Mouse (Mus musculus): Measurements from ENCODE around the gene Sco2. TPM values are rescaled to one million over a fixed set of nuclear protein-coding genes. Genes with fewer than 3 reads are reported as not detected.

Sco2 gene
- polyA plus RNA-seq, 1 experiment from 2014 or later = 11.9 TPM

DNA sequence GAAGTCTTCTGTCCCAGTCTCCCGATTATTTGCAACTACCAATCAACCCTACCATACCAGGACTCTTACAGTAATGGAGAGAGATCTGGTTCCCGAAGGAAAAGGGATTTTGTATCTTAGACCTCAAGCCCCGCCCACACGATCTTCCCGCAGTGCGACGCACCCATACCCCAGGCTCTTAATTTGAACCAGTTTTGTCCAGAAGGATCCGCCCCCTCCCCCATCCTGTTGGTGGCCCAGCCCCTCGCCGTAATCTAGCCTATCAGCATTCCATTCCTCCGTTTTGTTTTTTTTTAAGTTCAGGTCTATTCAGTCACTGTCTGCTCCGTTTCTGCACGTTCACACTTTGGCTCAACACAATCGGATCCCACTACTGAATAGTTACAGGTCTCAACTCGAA, 17.3 kb downstream of the Sco2 start:
- peak overlapping the region; percentile 94 for H3K4me3 ChIP-seq (ENCODE audit: low read length)
- WGBS = under 1% methylated on average over 15 of the region's 15 CpGs

GRCm38 (mm10) chr15:89355241-89356187, 18.1 kb downstream of the Sco2 start, which contains the start of the genes Lmf2 and Ncaph2:
Lmf2 (minus strand) TSS chr15:89355659.
Ncaph2 (plus strand) TSS chr15:89355719.
- peak within 1 kb of the TSS; percentile 87 for H3K27ac ChIP-seq (ENCODE audit: low read length)
- peak within 1 kb of the TSS; percentile 94 for H3K4me3 ChIP-seq (ENCODE audit: low read length)
- peak within 1 kb of the TSS; percentile 96 for H3K9ac ChIP-seq (ENCODE audit: low read length)
- H3K4me1 ChIP-seq (ENCODE audit: control insufficient read depth, insufficient read depth, low read length) = peaks cover 28% of the 10 kb centered on the region
- peak within 1 kb of the TSS; percentile 92 for H3K4me2 ChIP-seq (ENCODE audit: low read depth, low read length)
- peaks cover 34% of the 10 kb centered on the region for H3K36me3 ChIP-seq (ENCODE audit: control insufficient read depth, insufficient read depth)
- H3K9me3 ChIP-seq (replicated peaks; ENCODE audit: control insufficient read depth, low read length) = no peaks in the 10 kb centered on the region
- peak; percentile 91 for ATAC-seq (replicated peaks; ENCODE audit: extremely low read depth, insufficient read depth, low FRiP score)
- no peaks in the 10 kb centered on the region for H3K27me3 ChIP-seq (ENCODE audit: control insufficient read depth, insufficient read depth, low read length)
- under 1% methylated on average over 64 of the region's 64 CpGs for WGBS

More for the DNA sequence above, 17.3 kb downstream of the Sco2 start:
- Histone ChIP-seq H3K9me3 (replicated peaks; ENCODE audit: control insufficient read depth, low read length) (no peaks in the 10 kb centered on the region), H3K4me1 (ENCODE audit: control insufficient read depth, insufficient read depth, low read length) (peaks cover 28% of the 10 kb centered on the region), H3K27me3 (ENCODE audit: control insufficient read depth, insufficient read depth, low read length) (no peaks in the 10 kb centered on the region), H3K36me3 (ENCODE audit: control insufficient read depth, insufficient read depth) (peaks cover 33% of the 10 kb centered on the region), H3K27ac (ENCODE audit: low read length) (peak overlapping the region; percentile 87), H3K4me2 (ENCODE audit: low read depth, low read length) (peak overlapping the region; percentile 87), H3K9ac (ENCODE audit: low read length) (peak overlapping the region; percentile 96)
- ATAC-seq (replicated peaks; ENCODE audit: extremely low read depth, insufficient read depth, low FRiP score) = peak; percentile 44; the same call in 1 of the 2 replicates

DNA sequence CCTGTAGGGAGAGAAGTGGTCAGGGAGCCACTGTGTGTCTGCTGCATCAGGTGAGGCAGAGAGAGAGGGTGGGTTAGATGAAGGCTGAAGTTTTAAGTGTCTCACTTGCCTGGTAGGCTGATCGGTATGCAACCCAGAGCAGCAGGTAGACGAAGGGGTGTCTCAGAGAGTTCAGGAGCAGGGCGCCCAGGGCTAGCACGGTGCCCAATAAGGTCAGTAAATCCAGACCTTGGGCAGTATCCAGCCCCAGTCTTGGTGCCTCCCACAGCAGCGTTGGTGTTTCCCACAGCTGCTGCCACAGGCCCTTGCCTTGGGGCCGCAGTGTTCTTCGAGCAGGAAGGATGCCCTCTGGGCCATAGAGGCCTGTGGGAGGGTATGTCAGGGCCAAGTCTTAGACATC, 19.2 kb downstream of the Sco2 start:
- no peaks in the 10 kb centered on the region for H3K27me3 ChIP-seq (ENCODE audit: control insufficient read depth, insufficient read depth, low read length)
- peak overlapping the region; percentile 92 for H3K4me2 ChIP-seq (ENCODE audit: low read depth, low read length)
- peak overlapping the region; percentile 96 for H3K9ac ChIP-seq (ENCODE audit: low read length)
- no peaks in the 10 kb centered on the region for H3K9me3 ChIP-seq (replicated peaks; ENCODE audit: control insufficient read depth, low read length)
- H3K36me3 ChIP-seq (ENCODE audit: control insufficient read depth, insufficient read depth) = peaks cover 35% of the 10 kb centered on the region
- H3K27ac ChIP-seq (ENCODE audit: low read length) = no peak overlapping the region
- peaks cover 28% of the 10 kb centered on the region for H3K4me1 ChIP-seq (ENCODE audit: control insufficient read depth, insufficient read depth, low read length)
- 73% methylated on average over 7 of the region's 7 CpGs for WGBS
- no peak for ATAC-seq (replicated peaks; ENCODE audit: extremely low read depth, insufficient read depth, low FRiP score)
- peak overlapping the region; percentile 94 for H3K4me3 ChIP-seq (ENCODE audit: low read length)

- no peak for ATAC-seq (replicated peaks; ENCODE audit: extremely low read depth, insufficient read depth, low FRiP score)
- no peaks in the 10 kb centered on the region for H3K27me3 ChIP-seq (ENCODE audit: control insufficient read depth, insufficient read depth, low read length)
- H3K9me3 ChIP-seq (replicated peaks; ENCODE audit: control insufficient read depth, low read length) = no peaks in the 10 kb centered on the region
- H3K4me3 ChIP-seq (ENCODE audit: low read length) = no peak overlapping the region
- H3K4me2 ChIP-seq (ENCODE audit: low read depth, low read length) = no peak overlapping the region; the same call in 1 of the 2 replicates
- 92% methylated on average over 16 of the region's 16 CpGs for WGBS
- no peak overlapping the region; the same call in 1 of the 2 replicates for H3K9ac ChIP-seq (ENCODE audit: low read length)
- peaks cover 27% of the 10 kb centered on the region for H3K4me1 ChIP-seq (ENCODE audit: control insufficient read depth, insufficient read depth, low read length)
- H3K36me3 ChIP-seq (ENCODE audit: control insufficient read depth, insufficient read depth) = peaks cover 35% of the 10 kb centered on the region
- H3K27ac ChIP-seq (ENCODE audit: low read length) = no peak overlapping the region
These were observed 19.8 kb downstream of the Sco2 start for GRCm38 (mm10) chr15:89353837-89354236.

- Histone ChIP-seq H3K4me1 (ENCODE audit: control insufficient read depth, insufficient read depth, low read length) (peaks cover 22% of the 10 kb centered on the region), H3K4me2 (ENCODE audit: low read depth, low read length) (no peak overlapping the region), H3K27me3 (ENCODE audit: control insufficient read depth, insufficient read depth, low read length) (no peaks in the 10 kb centered on the region), H3K9ac (ENCODE audit: low read length) (no peak overlapping the region), H3K9me3 (replicated peaks; ENCODE audit: control insufficient read depth, low read length) (no peaks in the 10 kb centered on the region), H3K4me3 (ENCODE audit: low read length) (no peak overlapping the region), H3K36me3 (ENCODE audit: control insufficient read depth, insufficient read depth) (peaks cover 33% of the 10 kb centered on the region), H3K27ac (ENCODE audit: low read length) (no peak overlapping the region)
- ATAC-seq (replicated peaks; ENCODE audit: extremely low read depth, insufficient read depth, low FRiP score) = no peak
- 93% methylated on average over 12 of the region's 12 CpGs for WGBS
These were observed 20.9 kb downstream of the Sco2 start for GRCm38 (mm10) chr15:89352795-89353194.

- Histone ChIP-seq H3K4me2 (ENCODE audit: low read depth, low read length) (no peak overlapping the region), H3K4me1 (ENCODE audit: control insufficient read depth, insufficient read depth, low read length) (peaks cover 16% of the 10 kb centered on the region), H3K36me3 (ENCODE audit: control insufficient read depth, insufficient read depth) (peaks cover 33% of the 10 kb centered on the region), H3K9me3 (replicated peaks; ENCODE audit: control insufficient read depth, low read length) (no peaks in the 10 kb centered on the region), H3K4me3 (ENCODE audit: low read length) (no peak overlapping the region), H3K27ac (ENCODE audit: low read length) (no peak overlapping the region), H3K9ac (ENCODE audit: low read length) (no peak overlapping the region), H3K27me3 (ENCODE audit: control insufficient read depth, insufficient read depth, low read length) (no peaks in the 10 kb centered on the region)
- ATAC-seq (replicated peaks; ENCODE audit: extremely low read depth, insufficient read depth, low FRiP score) = no peak
- 91% methylated on average over 14 of the region's 14 CpGs for WGBS
These were observed 21.6 kb downstream of the Sco2 start for GRCm38 (mm10) chr15:89352054-89352453.

DNA sequence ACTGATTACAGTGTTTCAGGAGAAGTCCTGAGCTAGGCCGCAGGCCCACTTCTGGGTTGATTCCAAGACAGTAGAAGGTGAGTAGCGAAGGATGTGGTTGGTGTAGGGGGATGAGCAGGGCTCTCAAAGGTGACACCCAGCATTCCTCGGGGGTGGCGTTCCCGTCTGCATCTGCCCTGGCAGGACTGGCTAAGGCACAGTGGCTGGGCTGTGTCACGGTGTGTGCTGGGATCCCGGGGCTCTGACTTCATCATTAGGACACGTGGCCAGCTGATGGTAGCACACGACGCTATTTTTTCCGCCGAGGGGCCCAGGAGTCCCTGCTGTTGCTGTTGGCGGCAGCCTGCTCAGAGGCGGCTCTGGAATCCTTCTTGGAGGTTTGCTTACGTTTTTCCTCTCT, 22.3 kb downstream of the Sco2 start:
- no peaks in the 10 kb centered on the region for H3K9me3 ChIP-seq (replicated peaks; ENCODE audit: control insufficient read depth, low read length)
- no peaks in the 10 kb centered on the region for H3K27me3 ChIP-seq (ENCODE audit: control insufficient read depth, insufficient read depth, low read length)
- no peak overlapping the region for H3K4me3 ChIP-seq (ENCODE audit: low read length)
- ATAC-seq (replicated peaks; ENCODE audit: extremely low read depth, insufficient read depth, low FRiP score) = no peak
- no peak overlapping the region for H3K4me2 ChIP-seq (ENCODE audit: low read depth, low read length)
- H3K36me3 ChIP-seq (ENCODE audit: control insufficient read depth, insufficient read depth) = peaks cover 33% of the 10 kb centered on the region
- H3K4me1 ChIP-seq (ENCODE audit: control insufficient read depth, insufficient read depth, low read length) = peaks cover 11% of the 10 kb centered on the region
- WGBS = 75% methylated on average over 15 of the region's 15 CpGs
- no peak overlapping the region for H3K27ac ChIP-seq (ENCODE audit: low read length)
- no peak overlapping the region for H3K9ac ChIP-seq (ENCODE audit: low read length)

DNA sequence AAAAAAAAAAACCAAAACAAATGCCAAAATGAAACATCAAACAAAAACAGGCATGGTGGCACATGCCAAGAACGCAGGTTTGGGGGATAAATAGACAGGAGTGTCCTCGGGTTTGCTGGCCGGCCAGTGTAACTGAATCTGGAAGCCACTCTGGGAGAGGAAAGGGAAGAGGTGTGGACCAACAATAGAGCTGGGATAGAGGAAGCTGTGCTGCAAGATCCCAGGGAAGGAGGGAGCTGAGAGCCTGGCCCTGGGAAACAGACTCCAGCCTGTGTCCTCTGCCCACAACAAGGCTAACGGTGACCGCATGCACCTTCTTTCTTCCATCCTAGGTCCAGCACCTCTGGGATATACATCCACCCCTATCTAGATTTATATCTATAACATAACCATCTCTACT, 23.2 kb downstream of the Sco2 start:
- H3K4me3 ChIP-seq (ENCODE audit: low read length) = no peak overlapping the region
- no peak for ATAC-seq (replicated peaks; ENCODE audit: extremely low read depth, insufficient read depth, low FRiP score)
- H3K9ac ChIP-seq (ENCODE audit: low read length) = no peak overlapping the region
- H3K4me1 ChIP-seq (ENCODE audit: control insufficient read depth, insufficient read depth, low read length) = peaks cover 11% of the 10 kb centered on the region
- H3K27ac ChIP-seq (ENCODE audit: low read length) = peak overlapping the region; percentile 32; the same call in 1 of the 2 replicates
- WGBS = 80% methylated on average over 5 of the region's 5 CpGs
- H3K9me3 ChIP-seq (replicated peaks; ENCODE audit: control insufficient read depth, low read length) = no peaks in the 10 kb centered on the region
- no peaks in the 10 kb centered on the region for H3K27me3 ChIP-seq (ENCODE audit: control insufficient read depth, insufficient read depth, low read length)
- H3K36me3 ChIP-seq (ENCODE audit: control insufficient read depth, insufficient read depth) = peaks cover 33% of the 10 kb centered on the region
- no peak overlapping the region for H3K4me2 ChIP-seq (ENCODE audit: low read depth, low read length)

DNA sequence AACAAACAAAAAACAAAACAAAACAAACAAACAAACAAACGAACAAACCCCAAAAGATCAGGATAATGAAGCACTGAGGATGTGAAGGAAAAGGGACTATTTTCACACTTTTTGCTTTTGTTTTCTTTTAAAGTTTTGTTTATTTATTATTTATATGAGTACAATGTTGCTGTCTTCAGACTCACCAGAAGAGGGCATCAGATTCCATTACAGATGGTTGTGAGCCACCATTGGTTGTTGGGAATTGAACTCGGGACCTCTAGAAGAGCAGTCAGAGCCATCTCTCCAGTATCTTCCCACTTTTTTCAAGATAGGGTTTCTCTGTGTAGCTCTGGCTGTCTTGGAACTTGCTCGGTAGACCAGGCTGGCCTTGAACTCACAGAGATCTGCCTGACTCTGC, 30.3 kb downstream of the Sco2 start:
- H3K9ac ChIP-seq (ENCODE audit: low read length) = no peak overlapping the region
- no peaks in the 10 kb centered on the region for H3K4me1 ChIP-seq (ENCODE audit: control insufficient read depth, insufficient read depth, low read length)
- WGBS = 75% methylated on average over 3 of the region's 3 CpGs
- no peak overlapping the region for H3K4me2 ChIP-seq (ENCODE audit: low read depth, low read length)
- H3K36me3 ChIP-seq (ENCODE audit: control insufficient read depth, insufficient read depth) = no peaks in the 10 kb centered on the region
- no peak overlapping the region for H3K27ac ChIP-seq (ENCODE audit: low read length)
- no peaks in the 10 kb centered on the region for H3K27me3 ChIP-seq (ENCODE audit: control insufficient read depth, insufficient read depth, low read length)
- H3K4me3 ChIP-seq (ENCODE audit: low read length) = no peak overlapping the region
- no peaks in the 10 kb centered on the region for H3K9me3 ChIP-seq (replicated peaks; ENCODE audit: control insufficient read depth, low read length)
- no peak for ATAC-seq (replicated peaks; ENCODE audit: extremely low read depth, insufficient read depth, low FRiP score)
